Mouse (Mus musculus) Patski (cell line): Measurements from ENCODE around the gene Hspa12a. TPM values are rescaled to one million over a fixed set of nuclear protein-coding genes. Genes with fewer than 3 reads are reported as not detected.
A peak's percentile ranks its signal among the peaks of the same experiment; 100 is the strongest.

ENCODE experiments used
- ATAC-seq: fragments of 100-300 bp; one replicate; pipeline ENCODE4 v1.8.0; 2021
- CTCF ChIA-PET: fragments of 350-600 bp; sonication (Branson Sonifier 250); formaldehyde crosslinking; loops from one replicate; lab custom pipeline; 2022; ENCODE audit warnings: inconsistent platforms; lab: Charles Lee
- POLR2A ChIA-PET: fragments of 350-600 bp; sonication (Branson Sonifier 250); formaldehyde crosslinking; loops from one replicate; lab custom pipeline; 2022; ENCODE audit warnings: antibody characterized with exemption, inconsistent platforms; lab: Charles Lee
- DNase-seq: peaks from one replicate; pipeline ENCODE4 v3.0.0-alpha.2; 2011; ENCODE audit warnings: low read depth, low spot score
- H3K27me3 ChIP-seq: fragments of 371-371 bp; one replicate; pipeline ENCODE4 v1.5.1; 2021
- CTCF ChIP-seq: fragments of 100-300 bp; IDR thresholded peaks from one replicate; pipeline ENCODE4 v1.5.1; 2021
- in situ Hi-C: fragments of 300-500 bp; cut with MboI; formaldehyde crosslinking; loops from 3 replicates; pipeline ENCODE4 v1.11.1; 2018; ENCODE audit warnings: low pct_unique_long_range_greater_than_20kb, mixed read lengths
- polyA plus RNA-seq: library from polyadenylated mRNA; unstranded; gene quantifications from one replicate; pipeline ENCODE4 v1.2.3, GENCODE M21; 2021

Hspa12a gene
- polyA plus RNA-seq, 1 experiment from 2014 or later: 1.1 TPM

GRCm38 (mm10) chr19:58823301-58823700 is 120.2 kb downstream of the Hspa12a start:
- H3K27me3 ChIP-seq: peaks cover 11% of the 10 kb centered on the region
- TF ChIP-seq CTCF: no peak
- in situ Hi-C loops: no loop called here
- CTCF ChIA-PET: no interaction called here
- DNase-seq: no peak
- no peak for ATAC-seq
- POLR2A ChIA-PET: interaction anchor here (0.6 kb wide), 1 partner anchor 167 kb away, joined by 4 read pairs; no protein-coding TSS in a partner anchor

GRCm38 (mm10) chr19:58822454-58823200 is 120.8 kb downstream of the Hspa12a start:
- peak; percentile 26 for ATAC-seq
- DNase-seq: no peak
- ChIA-PET CTCF (no interaction called here), POLR2A (interaction anchor here (0.6 kb wide), 1 partner anchor 167 kb away, joined by 4 read pairs; no protein-coding TSS in a partner anchor)
- in situ Hi-C loops: no loop called here
- peaks cover 11% of the 10 kb centered on the region for H3K27me3 ChIP-seq
- no peak for TF ChIP-seq CTCF

- ChIA-PET POLR2A (no interaction called here), CTCF (no interaction called here)
- ATAC-seq (no peak), DNase-seq (no peak)
- TF ChIP-seq CTCF: no peak
- in situ Hi-C loops: no loop called here
- H3K27me3 ChIP-seq: peaks cover 21% of the 10 kb centered on the region
Observed at GRCm38 (mm10) chr19:58818571-58819415, 124.7 kb downstream of the Hspa12a start.

- in situ Hi-C loops: no loop called here
- ATAC-seq (no peak), DNase-seq (no peak)
- POLR2A ChIA-PET: no interaction called here
- TF ChIP-seq CTCF: no peak
- CTCF ChIA-PET: no interaction called here
- peaks cover 21% of the 10 kb centered on the region for H3K27me3 ChIP-seq
Observed at GRCm38 (mm10) chr19:58817398-58817797, 126.1 kb downstream of the Hspa12a start.

- CTCF ChIA-PET: no interaction called here
- ATAC-seq: no peak
Observed at GRCm38 (mm10) chr19:58816453-58817041, 126.9 kb downstream of the Hspa12a start.

GRCm38 (mm10) chr19:58815179-58815922 is 128.1 kb downstream of the Hspa12a start:
- POLR2A ChIA-PET: interaction anchor here (1.5 kb wide), 1 partner anchor 88 kb away, joined by 3 read pairs; no protein-coding TSS in a partner anchor
- in situ Hi-C loops: no loop called here

More at GRCm38 (mm10) chr19:58816453-58817041, 126.9 kb downstream of the Hspa12a start:
- TF ChIP-seq CTCF: no peak
- POLR2A ChIA-PET: no interaction called here
- in situ Hi-C loops: no loop called here
- DNase-seq: no peak
- H3K27me3 ChIP-seq: peaks cover 15% of the 10 kb centered on the region

GRCm38 (mm10) chr19:58810536-58810935 is 132.9 kb downstream of the Hspa12a start:
- peaks cover 3% of the 10 kb centered on the region for H3K27me3 ChIP-seq
- ATAC-seq: no peak
- CTCF ChIA-PET: interaction anchor here (0.7 kb wide), 1 partner anchor 93 kb away, joined by 3 read pairs; no protein-coding TSS in a partner anchor
- DNase-seq: no peak
- in situ Hi-C loops: no loop called here
- no peak for TF ChIP-seq CTCF
- POLR2A ChIA-PET: no interaction called here

More at GRCm38 (mm10) chr19:58815179-58815922, 128.1 kb downstream of the Hspa12a start:
- no peak for TF ChIP-seq CTCF
- DNase-seq (no peak), ATAC-seq (no peak)
- peaks cover 15% of the 10 kb centered on the region for H3K27me3 ChIP-seq
- CTCF ChIA-PET: no interaction called here

- ATAC-seq (no peak), DNase-seq (no peak)
- ChIA-PET POLR2A (no interaction called here), CTCF (interaction anchor here (1.1 to 7.8 kb wide), 4 partner anchors 19 to 400 kb away, joined by 3 to 51 read pairs (median 6); no protein-coding TSS in a partner anchor)
- no peaks in the 10 kb centered on the region for H3K27me3 ChIP-seq
- in situ Hi-C loops: loop anchor here (5.0 to 10.0 kb wide), 2 partner anchors 98 to 396 kb away; no protein-coding TSS in a partner anchor
- no peak for TF ChIP-seq CTCF
Observed at GRCm38 (mm10) chr19:58808864-58809263, 134.6 kb downstream of the Hspa12a start.

GRCm38 (mm10) chr19:58806364-58806763 is 137.1 kb downstream of the Hspa12a start:
- H3K27me3 ChIP-seq: peaks cover 15% of the 10 kb centered on the region
- DNase-seq (no peak), ATAC-seq (peak; percentile 60)
- peak; percentile 85 for TF ChIP-seq CTCF
- in situ Hi-C loops: loop anchor here (5.0 to 10.0 kb wide), 2 partner anchors 101 to 398 kb away; no protein-coding TSS in a partner anchor
- ChIA-PET CTCF (interaction anchor here (1.1 to 7.8 kb wide), 4 partner anchors 33 to 105 kb away, joined by 3 to 51 read pairs (median 6); no protein-coding TSS in a partner anchor), POLR2A (no interaction called here)
